Mouse (Mus musculus): ENCODE results near the gene Cbx4. TPM values are rescaled to one million over a fixed set of nuclear protein-coding genes. Genes with fewer than 3 reads are reported as not detected.

Gene Cbx4
- polyA plus RNA-seq, 1 experiment, result 18.8 TPM

DNA sequence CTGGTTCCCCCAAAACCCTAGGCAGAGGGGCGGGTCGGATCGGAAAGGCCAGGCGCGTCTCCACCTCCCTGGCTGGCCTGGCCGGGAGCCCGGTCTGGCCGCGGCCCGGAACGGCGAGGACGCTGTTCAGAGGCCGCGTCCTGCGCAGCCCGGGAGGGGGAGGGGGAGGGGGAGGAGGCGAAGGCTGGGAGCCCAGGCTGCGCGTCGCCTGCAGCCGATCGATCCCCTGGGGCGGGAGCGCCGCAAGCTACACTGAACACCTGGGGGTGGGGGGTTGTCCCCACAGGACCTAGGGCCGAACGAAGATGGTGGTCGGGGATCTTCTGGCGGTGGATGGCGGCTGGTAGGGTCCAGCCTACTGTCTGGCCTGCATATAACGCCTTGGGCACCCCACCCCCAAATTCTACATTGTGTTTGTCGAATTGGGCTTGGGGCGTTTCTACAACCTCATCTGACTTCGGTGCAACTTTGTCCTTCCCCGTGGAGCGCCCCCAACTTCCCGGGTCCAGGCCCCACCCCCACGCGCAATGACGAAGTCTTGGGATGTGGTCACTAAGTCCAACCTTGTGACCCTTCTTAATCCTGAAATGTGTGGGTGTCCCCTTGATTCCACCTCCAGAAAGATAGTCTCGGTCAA lies 5.1 kb upstream of the Cbx4 start:
- Histone ChIP-seq H3K4me3 (replicated peaks; ENCODE audit: control insufficient read depth, low read depth, low read length) (peak overlapping the region; percentile 62), H3K27ac (ENCODE audit: control insufficient read depth, insufficient read depth, low read depth, low read length, poor library complexity) (peak overlapping the region; percentile 66), H3K4me1 (ENCODE audit: control insufficient read depth, insufficient read depth, low read length) (peaks cover 3% of the 10 kb centered on the region)
- WGBS, result 1% methylated on average over 37 of the region's 42 CpGs
- TF ChIP-seq POLR2A (IDR thresholded peaks at IDR 0.05; ENCODE audit: borderline replicate concordance, control insufficient read depth, low read depth, low read length) (peak; percentile 40; the same call in 1 of the 2 replicates), CTCF (IDR thresholded peaks at IDR 0.05; ENCODE audit: control insufficient read depth, insufficient read depth, low read length) (no peak)

DNA sequence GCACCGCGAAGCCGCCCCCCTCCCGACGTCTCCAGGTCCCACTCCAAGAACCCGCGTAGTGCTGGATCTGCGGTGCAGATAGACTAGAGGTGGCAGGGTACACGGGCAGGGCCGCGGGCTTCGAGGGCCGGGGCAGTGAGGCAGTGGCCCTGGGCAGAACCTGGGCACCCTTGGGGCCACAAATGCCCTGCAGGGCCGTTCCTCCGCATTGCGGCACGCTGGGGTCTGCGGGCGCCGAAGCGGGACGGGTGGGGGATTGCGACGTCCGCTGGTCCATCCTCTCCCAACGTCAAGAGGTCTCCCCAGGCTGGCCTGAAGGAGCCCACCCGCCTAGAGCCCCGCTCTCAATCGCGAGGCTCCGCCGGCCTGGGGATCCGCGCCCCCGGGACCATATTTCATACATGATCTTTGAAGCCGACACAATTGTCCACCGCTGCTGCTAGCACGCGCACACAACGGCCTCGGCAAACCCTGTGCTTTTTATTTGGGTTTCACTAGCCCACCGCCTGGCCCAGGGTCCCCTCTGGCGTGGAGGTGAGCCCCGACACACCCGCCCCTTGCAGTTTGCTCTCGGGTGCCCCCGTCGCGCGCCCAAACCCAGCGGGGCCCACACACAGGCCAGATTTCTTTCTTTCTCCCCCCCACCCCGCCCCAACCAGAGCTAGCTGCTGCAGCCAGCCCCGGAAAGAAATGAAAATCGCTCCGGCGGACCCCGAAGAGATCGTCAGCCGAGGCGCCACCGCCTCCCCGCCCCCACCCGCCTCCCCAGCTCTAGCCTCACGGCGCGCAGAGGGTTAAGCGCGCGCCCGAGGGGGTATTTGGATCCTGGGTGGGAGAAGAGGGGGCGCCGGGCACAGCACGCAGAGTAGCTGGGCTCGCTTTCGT lies 4.3 kb upstream of the Cbx4 start:
- TF ChIP-seq CTCF (IDR thresholded peaks at IDR 0.05; ENCODE audit: control insufficient read depth, insufficient read depth, low read length), result no peak
- no peak for TF ChIP-seq POLR2A (IDR thresholded peaks at IDR 0.05; ENCODE audit: borderline replicate concordance, control insufficient read depth, low read depth, low read length)
- Histone ChIP-seq H3K4me3 (replicated peaks; ENCODE audit: control insufficient read depth, low read depth, low read length) (peak overlapping the region; percentile 62), H3K27ac (ENCODE audit: control insufficient read depth, insufficient read depth, low read depth, low read length, poor library complexity) (peak overlapping the region; percentile 66), H3K4me1 (ENCODE audit: control insufficient read depth, insufficient read depth, low read length) (peaks cover 3% of the 10 kb centered on the region)
- WGBS, result under 1% methylated on average over 74 of the region's 75 CpGs

DNA sequence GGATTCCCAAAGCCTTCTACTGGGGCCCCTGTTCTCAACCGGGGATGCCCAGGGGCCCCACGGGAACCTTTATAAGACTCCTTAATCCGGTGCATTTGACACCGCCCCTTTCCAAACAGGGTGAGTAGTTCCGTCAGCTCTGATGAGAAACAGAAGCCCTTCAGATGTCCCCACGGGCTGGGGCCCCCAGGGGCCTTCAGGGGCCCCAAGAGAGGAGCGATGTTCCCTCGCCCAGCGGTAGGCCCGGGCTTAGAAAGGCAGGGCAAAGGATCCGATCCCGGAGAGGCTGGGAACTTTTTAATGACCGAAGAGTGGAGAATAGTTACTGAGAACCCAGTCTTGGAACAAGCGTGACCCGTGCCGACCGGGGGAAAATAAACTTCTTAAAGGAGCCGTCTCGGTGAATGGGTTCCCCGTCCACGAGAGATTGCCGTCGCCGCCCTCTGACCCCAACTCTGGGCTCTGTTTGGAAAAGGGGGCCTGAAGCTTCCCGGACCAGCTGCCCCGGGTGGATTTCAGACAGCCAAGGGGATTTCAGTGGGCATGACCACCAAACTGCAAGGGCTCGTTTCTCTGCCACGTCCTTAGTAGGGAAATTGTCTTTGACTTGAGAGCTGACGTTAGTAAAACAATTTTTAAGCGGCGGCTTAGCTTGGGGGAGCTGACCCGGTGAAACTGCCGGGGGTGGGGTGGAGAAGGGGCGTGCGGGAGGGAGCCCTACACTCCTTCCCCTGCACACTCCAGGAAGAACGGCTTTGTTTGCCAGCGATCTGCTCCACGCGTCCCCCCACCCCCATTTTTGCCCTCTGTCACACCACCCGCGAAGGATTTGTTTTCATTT lies 3.4 kb upstream of the Cbx4 start:
- TF ChIP-seq POLR2A (IDR thresholded peaks at IDR 0.05; ENCODE audit: borderline replicate concordance, control insufficient read depth, low read depth, low read length), result no peak
- TF ChIP-seq CTCF (IDR thresholded peaks at IDR 0.05; ENCODE audit: control insufficient read depth, insufficient read depth, low read length), result no peak
- H3K4me3 ChIP-seq (replicated peaks; ENCODE audit: control insufficient read depth, low read depth, low read length), result peak overlapping the region; percentile 44
- H3K27ac ChIP-seq (ENCODE audit: control insufficient read depth, insufficient read depth, low read depth, low read length, poor library complexity), result peak overlapping the region; percentile 95
- H3K4me1 ChIP-seq (ENCODE audit: control insufficient read depth, insufficient read depth, low read length), result peaks cover 3% of the 10 kb centered on the region
- WGBS, result under 1% methylated on average over 41 of the region's 41 CpGs

GRCm38 (mm10) chr11:119088391-119089234 lies 2.6 kb upstream of the Cbx4 start:
- no peak overlapping the region for H3K4me3 ChIP-seq (replicated peaks; ENCODE audit: control insufficient read depth, low read depth, low read length)
- WGBS, result 3% methylated on average over 28 of the region's 28 CpGs
- H3K4me1 ChIP-seq (ENCODE audit: control insufficient read depth, insufficient read depth, low read length), result peaks cover 3% of the 10 kb centered on the region
- TF ChIP-seq CTCF (IDR thresholded peaks at IDR 0.05; ENCODE audit: control insufficient read depth, insufficient read depth, low read length) (peak; percentile 31; the same call in 1 of the 2 replicates), POLR2A (IDR thresholded peaks at IDR 0.05; ENCODE audit: borderline replicate concordance, control insufficient read depth, low read depth, low read length) (no peak)
- peak overlapping the region; percentile 95 for H3K27ac ChIP-seq (ENCODE audit: control insufficient read depth, insufficient read depth, low read depth, low read length, poor library complexity)

GRCm38 (mm10) chr11:119087301-119088082 lies 1.5 kb upstream of the Cbx4 start:
- TF ChIP-seq POLR2A (IDR thresholded peaks at IDR 0.05; ENCODE audit: borderline replicate concordance, control insufficient read depth, low read depth, low read length) (no peak), CTCF (IDR thresholded peaks at IDR 0.05; ENCODE audit: control insufficient read depth, insufficient read depth, low read length) (no peak)
- H3K4me1 ChIP-seq (ENCODE audit: control insufficient read depth, insufficient read depth, low read length), result peaks cover 3% of the 10 kb centered on the region
- 3% methylated on average over 35 of the region's 35 CpGs for WGBS
- peak overlapping the region; percentile 95 for H3K27ac ChIP-seq (ENCODE audit: control insufficient read depth, insufficient read depth, low read depth, low read length, poor library complexity)
- peak overlapping the region; percentile 58 for H3K4me3 ChIP-seq (replicated peaks; ENCODE audit: control insufficient read depth, low read depth, low read length)

- under 1% methylated on average over 65 of the region's 66 CpGs for WGBS
- Histone ChIP-seq H3K4me3 (replicated peaks; ENCODE audit: control insufficient read depth, low read depth, low read length) (peak overlapping the region; percentile 94), H3K4me1 (ENCODE audit: control insufficient read depth, insufficient read depth, low read length) (peaks cover 3% of the 10 kb centered on the region), H3K27ac (ENCODE audit: control insufficient read depth, insufficient read depth, low read depth, low read length, poor library complexity) (peak overlapping the region; percentile 95)
- TF ChIP-seq CTCF (IDR thresholded peaks at IDR 0.05; ENCODE audit: control insufficient read depth, insufficient read depth, low read length), result no peak
- TF ChIP-seq POLR2A (IDR thresholded peaks at IDR 0.05; ENCODE audit: borderline replicate concordance, control insufficient read depth, low read depth, low read length), result no peak
Observed at GRCm38 (mm10) chr11:119085279-119086062, 550 bp downstream of the Cbx4 start.
